Mouse (Mus musculus) embryonic facial prominence, embryonic 13.5 days (tissue): ENCODE measurements at regions not wholly inside any gene's neighbourhood (a gene's known extent, or its start where the extent isn't known, plus 50 kb on each side); places are given as distances from the start of the nearest gene placed in this dataset.

ENCODE experiments used
- ATAC-seq: fragments of 200-750 bp; cut with Nextera tagmentation; 2 replicates; pipeline ENCODE4 v1.8.0; 2017; ENCODE audit warnings: low read depth; ENCODE audit not compliant: insufficient number of reproducible peaks, insufficient read depth, low FRiP score, low TSS enrichment
- H3K27ac ChIP-seq: fragments of 300-500 bp; sonication (generic); 2 replicates; pipeline ENCODE4 v1.5.1; 2015; ENCODE audit warnings: moderate library complexity, mild to moderate bottlenecking, inconsistent platforms
- H3K27me3 ChIP-seq: fragments of 300-500 bp; sonication (generic); 2 replicates; pipeline ENCODE4 v1.6.1; 2015; ENCODE audit warnings: mild to moderate bottlenecking, inconsistent platforms
- H3K36me3 ChIP-seq: fragments of 300-500 bp; sonication (generic); 2 replicates; pipeline ENCODE4 v1.6.1; 2015; ENCODE audit warnings: mild to moderate bottlenecking, inconsistent platforms
- H3K4me1 ChIP-seq: fragments of 300-500 bp; sonication (generic); 2 replicates; pipeline ENCODE4 v1.6.1; 2015; ENCODE audit warnings: inconsistent platforms
- H3K4me2 ChIP-seq: fragments of 300-500 bp; sonication (generic); 2 replicates; pipeline ENCODE4 v1.6.1; 2015; ENCODE audit warnings: moderate library complexity, mild to moderate bottlenecking, inconsistent platforms
- H3K4me3 ChIP-seq: fragments of 300-500 bp; sonication (generic); 2 replicates; pipeline ENCODE4 v1.5.1; 2015; ENCODE audit warnings: mild to moderate bottlenecking, inconsistent platforms
- H3K9ac ChIP-seq: fragments of 300-500 bp; sonication (generic); 2 replicates; pipeline ENCODE4 v1.6.1; 2015; ENCODE audit warnings: mild to moderate bottlenecking, inconsistent platforms
- H3K9me3 ChIP-seq: fragments of 300-500 bp; sonication (generic); 2 replicates; pipeline ENCODE4 v1.6.1; 2016; ENCODE audit warnings: inconsistent platforms
- WGBS: fragments of 180-500 bp; shearing (Covaris S2); methylation state at CpG from one replicate; pipeline ENCODE4 v1.1.7; 2015; ENCODE audit warnings: mixed read lengths; 5-methylcytosine and 5-hydroxymethylcytosine counted together

GRCm38 (mm10) chr3:138675881-138676280 lies 66.1 kb upstream of the Tspan5 start:
- Histone ChIP-seq H3K27ac (no peak overlapping the region), H3K9ac (no peak overlapping the region), H3K4me3 (no peak overlapping the region), H3K9me3 (no peaks in the 10 kb centered on the region), H3K4me1 (no peaks in the 10 kb centered on the region), H3K4me2 (no peak overlapping the region), H3K27me3 (no peaks in the 10 kb centered on the region), H3K36me3 (no peaks in the 10 kb centered on the region)
- WGBS, result 54% methylated on average over 2 of the region's 2 CpGs
- ATAC-seq, result no peak

DNA sequence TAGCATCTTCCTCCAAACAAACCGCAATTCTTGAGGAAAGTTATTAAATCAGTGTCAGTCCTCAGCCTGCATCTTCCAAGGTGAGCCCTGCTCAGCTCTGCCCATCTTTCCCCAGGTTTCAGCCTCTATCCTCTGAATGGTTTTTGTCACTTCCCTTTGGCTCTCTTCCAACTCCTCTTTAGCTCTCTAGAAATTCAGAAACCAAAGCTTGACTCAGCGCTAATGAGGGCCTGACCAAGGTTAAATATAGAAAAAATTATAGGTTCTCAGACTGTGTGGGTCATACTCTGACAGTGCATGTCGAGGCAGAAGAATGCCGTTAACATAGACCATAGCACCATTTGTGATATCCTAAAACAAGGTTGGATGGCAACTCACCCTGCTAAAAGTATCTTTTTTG lies 63.6 kb upstream of the Tspan5 start:
- 73% methylated on average over 4 of the region's 4 CpGs for WGBS
- H3K4me2 ChIP-seq, result no peak overlapping the region
- no peaks in the 10 kb centered on the region for H3K4me1 ChIP-seq
- no peak overlapping the region for H3K4me3 ChIP-seq
- no peak for ATAC-seq
- H3K27ac ChIP-seq, result no peak overlapping the region
- H3K9ac ChIP-seq, result no peak overlapping the region
- no peaks in the 10 kb centered on the region for H3K36me3 ChIP-seq
- H3K9me3 ChIP-seq, result no peaks in the 10 kb centered on the region
- no peaks in the 10 kb centered on the region for H3K27me3 ChIP-seq

DNA sequence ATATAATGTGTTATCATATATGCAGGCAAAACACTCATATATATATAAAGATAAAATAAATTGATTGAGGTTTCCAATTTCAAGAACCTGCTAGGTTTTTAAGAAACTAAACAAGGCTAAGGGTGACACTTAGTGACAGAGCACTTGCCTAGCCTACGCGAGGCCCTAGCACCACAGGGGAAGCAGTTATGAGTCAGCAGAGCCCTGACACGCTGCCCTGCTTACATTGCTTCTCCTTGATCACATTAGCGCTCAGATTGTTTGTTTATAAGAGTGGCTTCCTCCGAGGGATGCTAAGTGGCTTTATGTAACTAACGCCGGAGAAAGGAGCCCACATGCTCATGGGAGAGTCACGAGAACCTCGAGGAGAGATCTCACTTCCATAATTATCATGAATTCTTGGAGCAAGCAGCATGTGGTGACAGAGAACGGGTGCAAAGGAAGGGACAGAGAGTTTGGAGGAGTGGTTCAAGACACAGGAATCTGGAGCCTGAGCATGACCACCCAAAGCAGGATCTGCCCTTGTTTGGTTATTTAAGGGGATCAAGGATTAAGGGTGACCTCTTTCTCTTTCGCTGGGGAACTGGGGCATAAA lies 55.3 kb upstream of the Tspan5 start:
- H3K4me3 ChIP-seq, result no peak overlapping the region
- H3K9ac ChIP-seq, result no peak overlapping the region
- no peaks in the 10 kb centered on the region for H3K36me3 ChIP-seq
- no peaks in the 10 kb centered on the region for H3K27me3 ChIP-seq
- no peak for ATAC-seq
- WGBS, result 52% methylated on average over 11 of the region's 11 CpGs
- no peak overlapping the region for H3K4me2 ChIP-seq
- no peaks in the 10 kb centered on the region for H3K4me1 ChIP-seq
- no peaks in the 10 kb centered on the region for H3K9me3 ChIP-seq
- no peak overlapping the region for H3K27ac ChIP-seq

GRCm38 (mm10) chr3:138688606-138689005 lies 53.4 kb upstream of the Tspan5 start:
- H3K4me2 ChIP-seq, result no peak overlapping the region
- no peak overlapping the region for H3K27ac ChIP-seq
- H3K27me3 ChIP-seq, result no peaks in the 10 kb centered on the region
- no peak for ATAC-seq
- H3K36me3 ChIP-seq, result no peaks in the 10 kb centered on the region
- 76% methylated on average over 5 of the region's 5 CpGs for WGBS
- H3K4me3 ChIP-seq, result no peak overlapping the region
- H3K9me3 ChIP-seq, result no peaks in the 10 kb centered on the region
- H3K9ac ChIP-seq, result no peak overlapping the region
- H3K4me1 ChIP-seq, result no peaks in the 10 kb centered on the region
